Mouse (Mus musculus) left cerebral cortex, postnatal 4 days (tissue): ENCODE data around the gene Rab20. TPM values are rescaled to one million over a fixed set of nuclear protein-coding genes. Genes with fewer than 3 reads are reported as not detected.

ENCODE experiments used
- DNase-seq: peaks from one replicate; pipeline ENCODE4 v3.0.0-alpha.2; 2022
- intact Hi-C: fragments of 180-260 bp; cut with DNase I; formaldehyde crosslinking; loops from one replicate; pipeline ENCODE4 v1.15.1; 2025
- total RNA-seq, 2 experiments: library from RNA; stranded (reverse); gene quantifications; 2 replicates each; pipeline ENCODE4 v1.2.3; 2021

The Rab20 gene
- total RNA-seq, 2 experiments from 2014 or later: 0.34 to 0.36 TPM

DNA sequence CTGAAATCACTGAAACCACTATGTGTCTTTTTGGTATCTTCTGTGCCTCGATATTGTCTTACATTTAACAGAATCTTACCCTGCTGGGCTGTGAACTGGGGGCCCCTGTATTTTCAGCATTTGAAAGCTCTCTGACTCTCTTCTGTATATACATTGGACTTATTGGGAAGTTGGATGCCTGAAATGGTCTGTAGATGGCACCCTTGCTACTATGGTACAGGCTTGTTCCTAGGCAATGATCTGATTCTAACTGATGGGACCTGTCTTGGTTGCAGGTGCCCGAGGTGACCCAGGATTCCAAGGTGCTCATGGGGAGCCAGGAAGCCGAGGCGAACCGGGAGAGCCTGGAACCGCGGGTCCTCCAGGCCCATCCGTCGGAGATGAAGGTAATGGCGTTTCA, 63.4 kb downstream of the Rab20 start:
- DNase-seq: no peak
- intact Hi-C loops: no loop called here

DNA sequence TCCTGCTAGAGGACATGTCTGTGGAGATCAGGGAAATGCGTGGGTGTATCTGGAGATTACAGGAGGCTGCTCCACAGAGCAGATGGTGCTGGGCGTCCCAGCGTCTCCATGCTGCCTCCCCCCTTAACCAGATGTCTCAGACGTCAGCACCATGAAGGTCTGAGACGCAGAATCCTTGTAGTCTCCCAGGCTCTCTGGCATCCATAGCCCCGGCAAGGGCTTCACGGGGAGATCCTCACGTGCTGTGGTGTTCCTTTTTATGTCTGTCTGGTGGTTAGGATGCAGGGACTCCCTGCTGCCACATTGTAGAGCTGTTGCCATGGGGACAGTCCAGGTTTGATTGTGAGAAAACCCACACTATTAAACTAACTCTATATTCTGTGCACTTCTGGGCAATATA, 64.2 kb downstream of the Rab20 start:
- intact Hi-C loops: no loop called here
- no peak for DNase-seq

DNA sequence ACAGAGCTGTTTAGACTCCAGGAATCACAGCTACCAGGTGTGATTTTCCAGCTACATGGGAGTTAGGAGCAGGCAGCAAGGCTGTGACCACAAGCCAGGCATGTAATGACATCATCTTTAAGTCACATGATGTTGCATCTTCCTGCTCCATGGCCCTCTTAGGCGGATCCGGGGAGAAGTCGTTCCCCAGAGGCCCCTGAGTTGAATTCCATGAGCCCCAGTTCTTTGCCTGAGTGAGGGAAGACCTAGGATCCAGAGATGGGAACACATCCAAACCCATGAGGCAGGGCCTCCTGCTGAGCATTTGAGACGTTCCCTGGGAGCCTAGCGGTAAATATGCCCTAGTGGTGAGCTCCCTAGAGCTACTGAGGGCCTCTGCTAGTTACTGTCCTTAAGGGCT, 66.1 kb downstream of the Rab20 start:
- intact Hi-C loops: no loop called here

DNA sequence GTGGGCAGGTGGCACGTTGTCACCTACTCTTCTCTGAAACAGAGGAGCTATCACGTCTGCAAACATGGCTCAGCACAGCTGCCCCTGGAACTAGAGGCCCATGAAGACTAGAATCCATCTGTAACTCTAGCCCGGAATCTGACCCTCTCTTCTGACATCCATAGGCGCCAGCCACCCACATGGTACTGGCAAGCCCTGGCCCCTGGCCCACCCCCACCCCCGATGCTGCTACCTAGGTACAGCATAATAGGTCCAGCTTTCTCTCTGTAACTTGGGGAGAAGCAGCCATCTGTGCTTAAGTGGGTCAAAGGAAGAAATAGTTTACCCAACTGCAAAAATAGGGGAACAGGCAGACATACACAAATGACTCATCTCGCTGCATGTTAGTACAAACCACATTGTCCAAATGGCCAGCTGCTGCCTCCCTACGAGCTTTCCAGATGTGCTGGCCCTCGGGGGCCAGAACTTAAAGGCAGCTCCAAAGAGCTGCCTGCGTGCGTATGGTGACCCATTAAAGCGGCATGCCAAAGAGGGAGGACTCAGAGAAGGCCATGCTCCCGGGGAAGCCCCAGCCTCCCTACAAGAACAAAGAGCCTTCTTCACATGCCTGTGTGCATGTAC, 66.9 kb downstream of the Rab20 start:
- no peak for DNase-seq
- intact Hi-C loops: no loop called here

More for the DNA sequence above, 66.1 kb downstream of the Rab20 start:
- no peak for DNase-seq

DNA sequence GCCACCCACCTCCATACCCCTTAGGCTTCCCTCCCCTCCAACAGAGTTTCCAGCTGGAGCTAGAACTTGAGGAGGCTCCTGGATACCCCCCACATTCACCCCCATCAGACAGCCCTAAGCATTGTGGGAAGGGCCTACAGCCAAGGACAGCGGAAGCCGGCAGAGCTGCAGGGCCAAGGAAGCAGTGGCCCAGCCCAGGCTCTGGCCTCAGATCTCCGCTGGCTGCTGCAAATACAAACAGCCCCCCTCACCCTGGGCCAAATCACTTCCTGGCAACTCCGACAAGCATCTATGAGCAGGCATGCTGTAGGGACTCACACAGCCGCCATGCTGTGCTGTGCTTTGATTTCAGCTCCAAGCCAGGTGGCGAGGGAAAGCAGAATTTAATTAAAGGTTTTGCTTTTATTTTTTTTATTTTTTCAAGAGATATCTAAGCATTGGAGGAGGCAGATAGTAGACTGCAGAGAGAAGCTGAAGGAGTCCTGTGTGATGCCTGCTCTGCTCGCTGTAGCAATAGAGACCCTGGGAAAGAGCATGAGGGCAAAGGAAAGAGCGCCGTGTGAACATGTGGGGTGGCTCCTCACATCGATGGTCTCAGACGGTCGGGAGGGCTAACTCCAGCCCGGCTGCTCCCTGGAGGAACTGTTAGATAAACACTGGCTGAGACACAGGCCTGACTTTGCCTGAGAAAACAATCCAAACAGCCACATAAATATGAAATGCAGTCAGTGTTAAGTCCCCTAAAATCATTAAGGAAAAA, 72.6 kb downstream of the Rab20 start:
- intact Hi-C loops: no loop called here
- DNase-seq: peak; percentile 84

DNA sequence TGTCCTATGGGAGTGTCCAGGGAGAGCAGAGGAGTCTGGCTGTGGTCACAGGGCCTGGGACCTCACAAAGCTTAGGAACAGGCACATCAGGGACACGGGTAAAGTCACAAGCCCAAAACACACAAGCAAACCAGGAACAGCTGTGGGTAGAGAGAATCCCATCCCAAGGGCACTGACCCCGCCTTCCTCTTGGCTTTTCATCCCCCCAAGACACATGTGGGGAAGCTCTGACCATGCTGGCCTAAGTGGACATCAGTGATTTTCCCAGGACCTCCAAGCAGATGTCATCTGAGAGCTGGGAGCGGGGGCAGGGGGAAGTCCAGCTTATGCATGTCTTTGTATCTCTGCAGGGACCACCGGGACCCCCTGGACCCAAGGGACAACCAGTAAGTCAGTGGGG, 73.9 kb downstream of the Rab20 start:
- no peak for DNase-seq

DNA sequence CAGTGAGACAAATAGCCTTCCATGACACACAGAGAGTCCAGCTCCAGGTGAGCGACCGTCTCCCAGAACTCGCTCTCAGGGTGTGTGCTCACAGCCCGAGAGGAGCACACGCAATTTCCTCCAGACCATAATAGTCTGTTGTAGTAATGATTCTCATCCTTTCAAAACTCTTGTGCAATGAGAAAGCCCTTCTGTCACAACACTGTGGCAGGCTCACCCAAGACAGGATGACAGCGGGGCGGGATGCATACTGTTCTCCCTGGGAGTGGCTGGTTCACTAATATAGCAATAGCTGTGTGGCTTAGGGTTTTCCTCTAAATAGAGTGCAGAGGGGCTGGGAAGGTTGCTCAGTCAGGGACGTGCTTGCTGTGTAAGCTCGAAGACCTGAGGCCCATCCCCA, 74.7 kb downstream of the Rab20 start:
- intact Hi-C loops: no loop called here

More for the DNA sequence above, 73.9 kb downstream of the Rab20 start:
- intact Hi-C loops: no loop called here

More for the DNA sequence above, 74.7 kb downstream of the Rab20 start:
- DNase-seq: no peak

Other genes starting within 250 kb of the Rab20 start
- gene Col4a2, start 165.9 kb downstream of the Rab20 start, total RNA-seq: 10 to 100 TPM; 97.2 to 98.2 TPM
- 100 to 1,000 TPM; 142 TPM for gene Col4a1, start 165.9 kb downstream of the Rab20 start, total RNA-seq
- gene Naxd, start 18.8 kb upstream of the Rab20 start, total RNA-seq: 10 to 100 TPM; 62.9 to 68.7 TPM
- 10 to 100 TPM; 33.4 to 37.2 TPM for gene Cars2, start 72.1 kb upstream of the Rab20 start, total RNA-seq
- 10 to 100 TPM; 61.3 to 65.7 TPM for gene Ing1, start 76.9 kb upstream of the Rab20 start, total RNA-seq
- 100 to 1,000 TPM in 1 of 2 experiments, 10 to 100 TPM in 1; 92.2 to 100 TPM for gene Ankrd10, start 157.0 kb upstream of the Rab20 start, total RNA-seq
- gene 1700016D06Rik, start 222.4 kb upstream of the Rab20 start, total RNA-seq: not detected
- 100 to 1,000 TPM; 215 to 219 TPM for gene Arhgef7, start 249.0 kb upstream of the Rab20 start, total RNA-seq